Mouse (Mus musculus) 3134 (cell line): ENCODE data around the gene Fam178b.
"Not testable (repeated sequence)": the region's sequence is repeated elsewhere in the genome, so short reads cannot be mapped to it uniquely, and the experiment has no call there.

Source experiments
- DNase-seq: peaks from one replicate; pipeline ENCODE4 v3.0.0-alpha.2; 2011; ENCODE audit warnings: low spot score; ENCODE audit not compliant: insufficient read length; ENCODE audit errors: extremely low read depth

The Fam178b gene

GRCm38 (mm10) chr1:36672648-36673350, 10.2 kb downstream of the Fam178b start:
- DNase-seq = no peak

GRCm38 (mm10) chr1:36671260-36671659, 11.7 kb downstream of the Fam178b start:
- DNase-seq = no peak

DNA sequence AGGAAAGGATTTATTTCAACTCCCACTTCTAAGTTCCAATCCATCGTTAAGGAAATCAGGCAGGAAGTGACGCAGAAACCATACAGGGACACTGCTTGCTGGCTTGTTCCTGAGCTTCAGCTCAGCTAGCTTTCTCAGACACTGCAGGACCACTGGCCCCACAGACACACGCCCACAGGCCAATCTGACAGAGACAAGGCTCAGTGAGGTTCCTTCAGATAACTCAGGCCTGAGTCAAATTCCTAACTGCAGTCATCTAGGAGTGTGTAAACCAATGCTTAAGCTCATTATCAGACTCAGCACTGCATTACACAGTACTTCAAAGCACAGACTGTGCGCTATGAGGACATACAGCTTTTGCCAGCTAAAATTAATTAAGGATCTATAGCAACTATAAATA, 12.7 kb downstream of the Fam178b start:
- no peak for DNase-seq

DNA sequence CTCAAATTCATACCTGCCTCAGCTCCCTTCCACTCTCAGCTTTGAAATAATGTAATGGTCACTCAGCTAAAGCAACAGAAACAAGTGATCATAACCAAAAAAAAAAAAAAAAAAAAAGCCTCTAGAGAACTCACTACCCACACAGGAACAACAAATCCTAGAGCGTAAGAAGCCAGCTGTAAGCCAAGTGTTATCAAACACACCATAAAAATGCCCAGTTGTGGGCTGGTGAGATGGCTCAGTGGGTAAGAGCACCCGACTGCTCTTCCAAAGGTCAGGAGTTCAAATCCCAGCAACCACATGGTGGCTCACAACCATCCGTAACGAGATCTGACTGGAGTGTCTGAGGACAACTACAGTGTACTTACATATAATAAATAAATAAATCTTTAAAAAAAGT, 15.0 kb downstream of the Fam178b start:
- not testable (repeated sequence) for DNase-seq

GRCm38 (mm10) chr1:36665934-36666333, 17.0 kb downstream of the Fam178b start:
- DNase-seq = no peak

GRCm38 (mm10) chr1:36665165-36665723, 17.7 kb downstream of the Fam178b start:
- no peak for DNase-seq

DNA sequence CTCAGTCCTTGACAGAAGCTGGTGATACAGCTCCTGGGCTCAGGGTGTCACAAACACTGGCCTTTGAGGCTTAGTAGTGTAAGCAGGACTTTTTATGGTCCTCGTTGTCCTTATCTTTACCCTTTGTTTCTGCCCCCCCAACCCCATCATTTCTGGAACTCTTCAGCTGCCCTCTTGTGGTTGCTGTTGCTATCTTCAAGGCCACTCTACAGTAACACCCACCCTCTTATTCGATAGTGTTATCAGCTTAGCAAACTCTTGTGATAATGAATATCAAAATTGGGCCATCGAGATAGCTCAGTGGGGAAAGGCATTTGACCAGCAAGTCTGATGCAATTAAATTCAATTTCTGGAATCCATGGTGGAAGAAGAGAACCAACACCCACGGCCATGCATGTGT, 18.5 kb downstream of the Fam178b start:
- no peak for DNase-seq

GRCm38 (mm10) chr1:36658621-36659399, 24.2 kb downstream of the Fam178b start:
- no peak for DNase-seq

GRCm38 (mm10) chr1:36657658-36658415, 25.1 kb downstream of the Fam178b start:
- DNase-seq = no peak

- no peak for DNase-seq
Measured at GRCm38 (mm10) chr1:36656233-36656632, 26.8 kb downstream of the Fam178b start.

- DNase-seq = no peak
Measured at GRCm38 (mm10) chr1:36655039-36655438, 27.9 kb downstream of the Fam178b start.

DNA sequence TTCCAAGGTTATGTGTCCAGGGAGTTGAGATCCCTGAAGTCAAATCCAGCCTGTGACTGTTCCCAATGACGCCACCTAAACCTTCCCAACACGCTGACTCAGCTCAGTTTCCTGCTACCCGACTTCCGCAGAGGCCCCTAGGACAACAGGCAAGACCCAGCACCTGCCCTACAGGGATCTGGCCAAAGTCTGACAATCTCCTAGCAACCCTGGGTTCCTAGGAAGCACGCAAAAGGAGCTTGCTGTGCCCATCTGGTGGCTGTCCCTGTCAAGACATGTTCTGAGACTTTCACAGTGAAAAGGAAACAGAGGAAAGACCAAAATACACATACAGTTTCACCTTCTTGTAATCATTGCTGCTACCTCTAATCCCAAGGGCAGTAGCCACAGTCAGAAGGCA, 35.4 kb downstream of the Fam178b start:
- DNase-seq = peak; percentile 13

DNA sequence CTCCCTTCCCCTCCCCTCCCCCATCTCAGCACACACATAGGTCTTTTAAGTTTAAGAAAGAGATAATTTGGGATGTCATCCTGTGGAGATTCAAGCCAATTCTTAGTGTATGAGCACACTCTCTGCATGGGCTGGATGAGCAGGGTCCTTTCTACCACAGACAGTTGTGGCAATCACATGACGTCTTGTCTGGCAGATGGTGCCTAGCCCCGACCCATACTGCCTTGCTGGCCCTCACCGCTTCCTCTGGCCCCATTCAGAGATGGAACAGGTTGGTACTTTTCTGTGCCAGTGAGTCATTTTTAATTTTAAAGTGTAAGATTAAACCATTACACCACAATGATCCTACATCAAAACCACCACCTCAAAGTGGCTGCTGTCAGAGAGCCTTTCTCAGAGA, 36.7 kb downstream of the Fam178b start:
- DNase-seq = no peak

DNA sequence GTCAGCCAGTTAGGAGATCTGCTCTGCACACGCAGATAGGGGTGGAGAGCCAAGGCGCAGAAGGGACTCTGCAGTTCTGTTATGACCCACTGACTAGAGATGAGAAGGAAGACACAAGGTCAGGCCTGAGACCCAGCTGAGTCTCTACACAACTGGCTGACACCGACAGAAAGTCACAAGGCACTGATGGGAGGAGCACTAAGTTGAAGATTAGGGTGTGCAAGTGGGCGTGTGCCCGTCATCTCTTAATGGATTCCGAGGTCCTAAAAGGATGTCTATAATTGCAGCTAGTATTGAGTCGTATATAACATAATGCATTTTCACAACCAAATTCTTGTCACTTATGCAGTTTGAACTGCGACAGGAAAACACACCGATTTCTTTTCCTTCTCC, 38.4 kb downstream of the Fam178b start:
- DNase-seq = no peak

GRCm38 (mm10) chr1:36643957-36644614, 38.9 kb downstream of the Fam178b start:
- no peak for DNase-seq

DNA sequence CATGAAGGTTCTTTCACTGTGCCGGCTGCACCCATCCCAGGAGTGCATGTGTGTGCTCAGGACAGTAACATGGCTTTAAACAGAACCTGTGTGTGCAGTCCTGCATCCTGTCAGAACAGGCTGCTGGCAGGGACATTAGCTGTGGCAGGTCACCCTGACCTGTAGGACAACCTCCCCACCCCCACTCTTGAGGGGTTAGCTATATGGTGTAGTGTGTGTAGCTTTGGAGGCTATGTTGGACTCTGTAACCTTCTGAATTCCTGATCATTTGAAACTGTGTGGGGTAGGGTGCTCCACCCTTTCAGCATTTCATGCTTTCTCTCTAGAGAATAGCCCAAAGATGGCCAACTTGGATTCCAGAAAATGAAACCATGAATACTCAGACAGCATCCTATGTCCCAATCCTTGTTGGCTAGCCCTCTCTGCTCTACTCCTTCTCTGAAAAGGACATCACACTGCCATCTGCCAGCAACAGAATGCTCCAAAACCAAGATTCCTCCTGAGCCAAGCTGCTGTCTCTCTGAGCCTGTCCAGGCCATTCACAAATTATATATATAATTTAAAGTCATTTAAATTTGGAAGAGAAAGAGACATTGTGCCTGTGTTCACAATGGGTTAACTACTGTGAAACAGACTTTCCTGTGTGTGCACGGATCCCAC, 47.0 kb downstream of the Fam178b start:
- no peak for DNase-seq

DNA sequence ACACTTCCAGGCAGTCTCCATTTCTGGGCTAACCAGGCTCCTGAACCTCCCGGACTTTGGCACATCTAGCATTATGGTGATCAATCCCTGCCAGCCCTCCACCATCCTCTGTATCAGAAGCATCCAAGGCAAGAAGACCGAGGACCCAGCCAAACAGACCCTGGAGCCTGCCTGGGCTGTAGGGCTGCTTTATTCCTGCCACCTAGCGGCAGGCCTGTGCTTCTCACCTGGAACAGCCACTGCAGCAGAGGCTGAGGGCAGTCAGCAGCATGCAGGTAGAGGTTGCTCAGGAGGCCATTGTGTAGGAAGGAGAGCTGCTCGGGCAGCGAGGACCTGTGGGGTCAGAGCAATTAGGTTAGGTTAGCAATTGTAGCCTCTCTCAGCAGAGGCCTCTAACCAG, 48.0 kb downstream of the Fam178b start:
- no peak for DNase-seq

DNA sequence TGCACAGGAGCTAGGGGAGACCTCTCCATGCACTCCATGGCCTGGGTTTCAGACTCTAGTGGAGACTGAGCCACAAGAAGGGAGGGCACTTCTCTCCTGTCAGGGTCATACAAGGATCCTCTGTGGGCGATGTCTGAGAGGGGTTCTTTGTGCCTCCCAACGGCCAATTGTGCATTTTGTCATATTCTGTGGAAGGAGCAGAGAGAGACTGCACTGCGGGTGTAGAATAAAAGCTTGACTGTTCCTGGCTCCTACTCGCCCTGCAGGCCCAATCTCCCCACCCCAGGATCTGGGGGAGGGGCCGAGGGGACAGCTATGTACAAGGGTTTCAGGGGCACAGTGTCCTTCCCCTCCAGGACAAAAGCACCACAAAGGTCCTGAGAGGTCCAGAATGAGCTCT, 49.1 kb downstream of the Fam178b start:
- no peak for DNase-seq

DNA sequence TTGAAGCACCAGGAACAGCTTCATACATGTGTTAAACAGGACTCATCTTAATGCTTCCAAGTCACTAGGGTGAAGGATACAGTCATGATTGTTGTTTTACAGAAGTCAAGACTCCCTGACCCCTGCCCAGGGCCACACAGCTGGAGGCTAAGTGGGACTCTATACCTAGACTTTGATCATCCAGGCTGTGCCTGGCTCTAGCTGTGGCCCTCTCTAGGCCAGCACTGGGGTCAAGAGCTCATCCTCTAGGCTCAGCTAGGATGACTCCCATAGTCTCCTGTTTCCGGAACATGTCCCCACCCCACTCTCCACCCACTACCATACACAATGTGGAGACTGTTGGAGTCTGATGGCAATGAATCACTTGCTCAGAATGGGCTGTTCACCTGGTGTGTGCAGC, 50.1 kb downstream of the Fam178b start:
- no peak for DNase-seq

GRCm38 (mm10) chr1:36632090-36632489, 50.9 kb downstream of the Fam178b start:
- no peak for DNase-seq
